Comparison of ENCODE assay signal across 21 mouse cellular contexts in the genomic region with DNA sequence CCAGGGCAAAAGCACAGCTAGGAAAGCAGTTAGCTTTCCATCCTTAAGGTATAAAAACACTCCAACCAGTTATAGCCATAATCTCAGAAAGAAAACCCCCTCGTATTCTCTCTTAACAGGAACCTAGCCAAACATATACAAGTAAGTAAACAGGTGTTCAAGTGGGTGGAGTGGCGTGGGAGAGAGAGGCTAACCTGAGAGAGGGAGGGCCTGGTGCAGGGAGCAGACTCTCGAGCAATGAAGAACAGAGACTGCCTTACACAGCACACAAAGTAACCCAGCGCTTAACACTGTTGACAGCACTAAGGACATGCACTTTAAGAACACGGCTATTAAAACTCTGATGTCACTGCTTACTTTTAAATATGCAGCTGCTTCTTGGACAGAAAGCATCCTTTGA. TPM values are rescaled to one million over a fixed set of nuclear protein-coding genes. Genes with fewer than 3 reads are reported as not detected.
DNase-seq lines count a peak whose midpoint lies in the region; ATAC-seq and TF ChIP-seq lines count a peak whose summit lies in the region.
"Had no signal": no experiment of that assay in that cellular context is flagged by ENCODE, and none has a peak within 500 bp of the region (broad histone marks: within the 10 kb centered on the region; RNA-seq: fewer than 3 reads in every experiment).

No protein-coding gene starts in this region.

- no peak overlapping the region for H3K9ac ChIP-seq in lung, embryonic 16.5 days (ENCODE audit: low read length)
- H3K9ac ChIP-seq: embryonic facial prominence, embryonic 13.5 days; embryonic facial prominence, embryonic 15.5 days; forebrain, embryonic 12.5 days had no signal

- 57% methylated on average over 5 of the region's 5 CpGs for WGBS in lung, embryonic 16.5 days
- 64% methylated on average over 5 of the region's 5 CpGs for WGBS in lung, adult 2 months

- H3K9me3 ChIP-seq in lung, embryonic 16.5 days (ENCODE audit: control insufficient read depth, low read length): no peaks in the 10 kb centered on the region
- H3K9me3 ChIP-seq: embryonic facial prominence, embryonic 13.5 days; embryonic facial prominence, embryonic 15.5 days; forebrain, embryonic 10.5 days; forebrain, embryonic 12.5 days had no signal

- H3K4me3 ChIP-seq in lung, embryonic 16.5 days (ENCODE audit: low read length): no peak overlapping the region
- no peak overlapping the region for H3K4me3 ChIP-seq in lung, adult 2 months (replicated peaks; ENCODE audit: extremely low read depth, low read depth, low read length)
- H3K4me3 ChIP-seq: embryonic facial prominence, embryonic 13.5 days; embryonic facial prominence, embryonic 15.5 days; erythroblast, embryonic 14.5 days; forebrain, embryonic 10.5 days; forebrain, embryonic 12.5 days had no signal

- no peak overlapping the region for H3K27ac ChIP-seq in lung, embryonic 16.5 days (ENCODE audit: low read length)
- H3K27ac ChIP-seq: embryonic facial prominence, embryonic 13.5 days; embryonic facial prominence, embryonic 15.5 days; forebrain, embryonic 10.5 days; forebrain, embryonic 12.5 days had no signal

- H3K4me2 ChIP-seq in lung, embryonic 16.5 days (ENCODE audit: low read depth, low read length): no peak overlapping the region
- H3K4me2 ChIP-seq: embryonic facial prominence, embryonic 13.5 days; embryonic facial prominence, embryonic 15.5 days; forebrain, embryonic 12.5 days had no signal

- H3K4me1 ChIP-seq in lung, embryonic 16.5 days (replicated peaks; ENCODE audit: control insufficient read depth, insufficient read depth, low read length): no peaks in the 10 kb centered on the region
- H3K4me1 ChIP-seq in lung, adult 2 months (ENCODE audit: control insufficient read depth, insufficient read depth, low read length): 0 out of 2 replicates have a peak, but pooled peaks cover 2% of the 10 kb centered on the region

- no peaks in the 10 kb centered on the region for H3K27me3 ChIP-seq in lung, embryonic 16.5 days (ENCODE audit: control insufficient read depth, insufficient read depth, low read depth, low read length)
- H3K27me3 ChIP-seq: embryonic facial prominence, embryonic 13.5 days; embryonic facial prominence, embryonic 15.5 days; forebrain, embryonic 12.5 days had no signal

- no peak for DNase-seq in lung, postnatal 14 days
- DNase-seq in lung, postnatal 25 days (ENCODE audit: low spot score): peak; percentile 16
- DNase-seq in lung, adult 2 months: no peak
- DNase-seq: adrenal gland, adult 2 months; adrenal gland, postnatal 10 days; adrenal gland, postnatal 25 days; cerebellum, adult 11 months; cerebellum, adult 18-20 months; cerebellum, adult 8-10 months; cerebellum, adult 9-11 months; cerebellum, postnatal 14 days; cerebellum, postnatal 36 days; embryo, embryonic 11 days had no signal

- no peak for TF ChIP-seq POLR2A in lung, adult 2 months (IDR thresholded peaks at IDR 0.05; ENCODE audit: borderline replicate concordance, extremely low read depth, low read depth, low read length)

- no peaks in the 10 kb centered on the region for H3K36me3 ChIP-seq in lung, embryonic 16.5 days (ENCODE audit: control insufficient read depth, insufficient read depth, low read length)
- H3K36me3 ChIP-seq: embryonic facial prominence, embryonic 15.5 days; forebrain, embryonic 12.5 days had no signal

- peak; percentile 43; the same call in 1 of the 2 replicates for ATAC-seq in lung, embryonic 16.5 days (ENCODE audit: low read depth)
- ATAC-seq: forebrain, embryonic 14.5 days; forebrain, embryonic 16.5 days had no signal

- TF ChIP-seq CTCF in lung, adult 2 months (IDR thresholded peaks at IDR 0.05; ENCODE audit: insufficient read depth, low read length): no peak

RNA-seq across cellular contexts. Expression of gene Lemd3, which starts 32.3 kb away (rescaled TPM):
- polyA plus RNA-seq in lung, embryonic 16.5 days (2015; fragmentation: Nextera tagmentation; extraction: Ambion mirVana): 2.2 and 2.5 TPM in 2 replicates
- polyA plus RNA-seq in lung, adult 2 months (2012; rRNA removed): 5.8 and 7.0 TPM in 2 replicates

RNA-seq across cellular contexts. Expression of gene Msrb3, which starts 47.9 kb away (rescaled TPM):
- polyA plus RNA-seq in lung, embryonic 16.5 days (2015; fragmentation: Nextera tagmentation; extraction: Ambion mirVana): 12.4 and 14.0 TPM in 2 replicates
- 32.1 and 36.6 TPM in 2 replicates for polyA plus RNA-seq in lung, adult 2 months (2012; rRNA removed)
- polyA plus RNA-seq: erythroblast, embryonic 14.5 days had no signal
